Mouse (Mus musculus): ENCODE data around the gene Olfr553.
A peak's percentile ranks its signal among the peaks of the same experiment; 100 is the strongest.

DNA sequence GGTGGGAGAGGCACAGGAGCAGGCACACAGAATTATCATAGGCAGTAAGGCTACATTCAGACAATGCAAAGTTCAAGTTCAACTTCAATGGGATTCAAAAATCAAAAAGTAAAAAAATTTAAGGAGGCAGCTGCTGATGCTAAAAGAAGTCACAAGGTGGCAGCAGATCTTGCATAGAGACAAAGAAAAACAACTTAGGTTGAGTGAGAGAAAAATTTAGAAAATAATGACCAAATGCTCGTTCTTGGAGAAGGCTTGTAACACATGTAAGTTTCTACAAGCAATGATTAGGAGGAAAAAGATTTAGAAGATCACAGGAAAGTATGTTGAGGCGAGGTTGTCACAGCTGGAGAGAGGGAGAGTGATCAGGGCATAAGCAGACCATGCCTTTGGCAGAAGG lies 47.4 kb upstream of the Olfr553 start:
- TF ChIP-seq EP300 (IDR thresholded peaks at IDR 0.05; ENCODE audit: low read length) = no peak
- no peak for TF ChIP-seq TCF12 (IDR thresholded peaks at IDR 0.05; ENCODE audit: low read depth, low read length)
- no peak for TF ChIP-seq POLR2A (IDR thresholded peaks at IDR 0.05; ENCODE audit: low read depth, low read length)
- no peak for TF ChIP-seq MAZ (IDR thresholded peaks at IDR 0.05; ENCODE audit: low read depth, low read length)
- TF ChIP-seq GABPA (IDR thresholded peaks at IDR 0.05; ENCODE audit: insufficient replicate concordance, low read depth, low read length) = no peak
- peak in 1 of 2 experiments; percentile 75; a peak in 2 of 4 replicates for TF ChIP-seq CTCF (conservative IDR thresholded peaks at IDR 0.05 in 1 of 2, IDR thresholded peaks at IDR 0.05 in 1 of 2; ENCODE audit: low read depth in 2 of 2, low read length in 2 of 2)
- TF ChIP-seq POLR2AphosphoS2 (IDR thresholded peaks at IDR 0.05; ENCODE audit: low read depth, low read length) = no peak
- TF ChIP-seq CHD2 (IDR thresholded peaks at IDR 0.05; ENCODE audit: low read length) = no peak
- no peak for TF ChIP-seq E2F4 (IDR thresholded peaks at IDR 0.05; ENCODE audit: insufficient replicate concordance, low read depth, low read length)
- TF ChIP-seq MYC (IDR thresholded peaks at IDR 0.05; ENCODE audit: low read depth, low read length) = no peak
- no peak for TF ChIP-seq JUND (conservative IDR thresholded peaks at IDR 0.05; ENCODE audit: low read depth, low read length)
- peak; percentile 71 for TF ChIP-seq ZNF384 (IDR thresholded peaks at IDR 0.05; ENCODE audit: low read depth, low read length)
- TF ChIP-seq TBP (conservative IDR thresholded peaks at IDR 0.05; ENCODE audit: low read depth, low read length) = no peak

Measured in CH12.LX (cell line).